Mouse (Mus musculus): ENCODE results near the gene Nlgn2. TPM values are rescaled to one million over a fixed set of nuclear protein-coding genes. Genes with fewer than 3 reads are reported as not detected.

Gene Nlgn2
- polyA plus RNA-seq, 1 experiment from 2014 or later: 2.6 TPM

- Histone ChIP-seq H3K9me3 (ENCODE audit: control insufficient read depth, low read length) (no peaks in the 10 kb centered on the region), H3K4me1 (ENCODE audit: control insufficient read depth in 2 of 2, insufficient read depth in 2 of 2, low read length in 2 of 2) (peaks cover 14 to 23% of the 10 kb centered on the region in 2 experiments), H3K9ac (ENCODE audit: low read length) (no peak overlapping the region), H3K4me2 (ENCODE audit: low read length) (no peak overlapping the region), H3K27ac (replicated peaks in 1 of 2; ENCODE audit: control insufficient read depth in 1 of 2, insufficient read depth in 1 of 2, low read depth in 2 of 2, low read length in 2 of 2) (peak overlapping the region; percentile 12 to 30; a peak in 2 of 4 replicates), H3K4me3 (ENCODE audit: control insufficient read depth in 1 of 2, insufficient read depth in 1 of 2, low read depth in 1 of 2, low read length in 2 of 2) (no peak overlapping the region), H3K36me3 (ENCODE audit: control insufficient read depth, insufficient read depth, low read length) (peaks cover 42% of the 10 kb centered on the region), H3K27me3 (ENCODE audit: control insufficient read depth, insufficient read depth, low read length) (no peaks in the 10 kb centered on the region)
- no peak for ATAC-seq (ENCODE audit: insufficient number of reproducible peaks, insufficient read depth, low FRiP score, low read depth)
- 73% methylated on average over 9 of the region's 9 CpGs for WGBS
These were observed 11.5 kb upstream of the Nlgn2 start for GRCm38 (mm10) chr11:69849128-69849527.

GRCm38 (mm10) chr11:69848021-69848420 is 10.4 kb upstream of the Nlgn2 start:
- H3K9ac ChIP-seq (ENCODE audit: low read length): no peak overlapping the region
- H3K4me3 ChIP-seq (ENCODE audit: control insufficient read depth in 1 of 2, insufficient read depth in 1 of 2, low read depth in 1 of 2, low read length in 2 of 2): peak overlapping the region in 1 of 2 experiments; percentile 84; a peak in 1 of 4 replicates

GRCm38 (mm10) chr11:69846738-69847688 is 9.4 kb upstream of the Nlgn2 start:
- Histone ChIP-seq H3K4me2 (ENCODE audit: low read length) (peak overlapping the region; percentile 89), H3K9me3 (ENCODE audit: control insufficient read depth, low read length) (no peaks in the 10 kb centered on the region), H3K9ac (ENCODE audit: low read length) (peak overlapping the region; percentile 95), H3K27ac (replicated peaks in 1 of 2; ENCODE audit: control insufficient read depth in 1 of 2, insufficient read depth in 1 of 2, low read depth in 2 of 2, low read length in 2 of 2) (peak overlapping the region; percentile 23 to 95; a peak in 3 of 4 replicates), H3K27me3 (ENCODE audit: control insufficient read depth, insufficient read depth, low read length) (no peaks in the 10 kb centered on the region), H3K4me3 (ENCODE audit: control insufficient read depth in 1 of 2, insufficient read depth in 1 of 2, low read depth in 1 of 2, low read length in 2 of 2) (peak overlapping the region; percentile 57 to 84), H3K4me1 (ENCODE audit: control insufficient read depth in 2 of 2, insufficient read depth in 2 of 2, low read length in 2 of 2) (peaks cover 14 to 19% of the 10 kb centered on the region in 2 experiments), H3K36me3 (ENCODE audit: control insufficient read depth, insufficient read depth, low read length) (peaks cover 42% of the 10 kb centered on the region)
- peak; percentile 24 for ATAC-seq (ENCODE audit: insufficient number of reproducible peaks, insufficient read depth, low FRiP score, low read depth)
- 11% methylated on average over 37 of the region's 37 CpGs for WGBS

More at GRCm38 (mm10) chr11:69848021-69848420, 10.4 kb upstream of the Nlgn2 start:
- Histone ChIP-seq H3K27me3 (ENCODE audit: control insufficient read depth, insufficient read depth, low read length) (no peaks in the 10 kb centered on the region), H3K4me2 (ENCODE audit: low read length) (peak overlapping the region; percentile 89), H3K27ac (replicated peaks in 1 of 2; ENCODE audit: control insufficient read depth in 1 of 2, insufficient read depth in 1 of 2, low read depth in 2 of 2, low read length in 2 of 2) (no peak overlapping the region), H3K9me3 (ENCODE audit: control insufficient read depth, low read length) (no peaks in the 10 kb centered on the region), H3K36me3 (ENCODE audit: control insufficient read depth, insufficient read depth, low read length) (peaks cover 42% of the 10 kb centered on the region), H3K4me1 (ENCODE audit: control insufficient read depth in 2 of 2, insufficient read depth in 2 of 2, low read length in 2 of 2) (peaks cover 14 to 19% of the 10 kb centered on the region in 2 experiments)
- no peak for ATAC-seq (ENCODE audit: insufficient number of reproducible peaks, insufficient read depth, low FRiP score, low read depth)
- 94% methylated on average over 6 of the region's 6 CpGs for WGBS

GRCm38 (mm10) chr11:69846198-69846680 is 8.7 kb upstream of the Nlgn2 start, which contains the start of gene Plscr3:
TSS of gene Plscr3 (plus strand) at chr11:69846376.
- H3K4me2 ChIP-seq (ENCODE audit: low read length): peak within 1 kb of the TSS; percentile 89
- H3K36me3 ChIP-seq (ENCODE audit: control insufficient read depth, insufficient read depth, low read length): peaks cover 35% of the 10 kb centered on the region
- H3K27ac ChIP-seq (replicated peaks in 1 of 2; ENCODE audit: control insufficient read depth in 1 of 2, insufficient read depth in 1 of 2, low read depth in 2 of 2, low read length in 2 of 2): peak within 1 kb of the TSS; percentile 87 to 95
- peak within 1 kb of the TSS; percentile 57 to 84 for H3K4me3 ChIP-seq (ENCODE audit: control insufficient read depth in 1 of 2, insufficient read depth in 1 of 2, low read depth in 1 of 2, low read length in 2 of 2)
- H3K9me3 ChIP-seq (ENCODE audit: control insufficient read depth, low read length): no peaks in the 10 kb centered on the region
- peaks cover 14 to 19% of the 10 kb centered on the region in 2 experiments for H3K4me1 ChIP-seq (ENCODE audit: control insufficient read depth in 2 of 2, insufficient read depth in 2 of 2, low read length in 2 of 2)
- peak within 1 kb of the TSS; percentile 95 for H3K9ac ChIP-seq (ENCODE audit: low read length)
- H3K27me3 ChIP-seq (ENCODE audit: control insufficient read depth, insufficient read depth, low read length): no peaks in the 10 kb centered on the region
- peak; percentile 92 for ATAC-seq (ENCODE audit: insufficient number of reproducible peaks, insufficient read depth, low FRiP score, low read depth)
- WGBS: under 1% methylated on average over 37 of the region's 38 CpGs

- peaks cover 33% of the 10 kb centered on the region for H3K27me3 ChIP-seq (ENCODE audit: control insufficient read depth, insufficient read depth, low read length)
- H3K9me3 ChIP-seq (ENCODE audit: control insufficient read depth, low read length): no peaks in the 10 kb centered on the region
- H3K4me3 ChIP-seq (ENCODE audit: control insufficient read depth in 1 of 2, insufficient read depth in 1 of 2, low read depth in 1 of 2, low read length in 2 of 2): peak overlapping the region; percentile 67 to 73
- no peaks in the 10 kb centered on the region for H3K36me3 ChIP-seq (ENCODE audit: control insufficient read depth, insufficient read depth, low read length)
- peak overlapping the region; percentile 79 for H3K9ac ChIP-seq (ENCODE audit: low read length)
- ATAC-seq (ENCODE audit: insufficient number of reproducible peaks, insufficient read depth, low FRiP score, low read depth): no peak
- peaks cover 3 to 20% of the 10 kb centered on the region in 2 experiments; a peak in 3 of 4 replicates for H3K4me1 ChIP-seq (ENCODE audit: control insufficient read depth in 2 of 2, insufficient read depth in 2 of 2, low read length in 2 of 2)
- peak overlapping the region; percentile 89 for H3K4me2 ChIP-seq (ENCODE audit: low read length)
- WGBS: under 1% methylated on average over 7 of the region's 7 CpGs
- H3K27ac ChIP-seq (replicated peaks in 1 of 2; ENCODE audit: control insufficient read depth in 1 of 2, insufficient read depth in 1 of 2, low read depth in 2 of 2, low read length in 2 of 2): peak overlapping the region; percentile 67 to 83
These were observed 1.1 kb upstream of the Nlgn2 start for GRCm38 (mm10) chr11:69838714-69839104.

GRCm38 (mm10) chr11:69837952-69838713 is 549 bp upstream of the Nlgn2 start, which contains the start of gene Tmem256:
TSS of gene Tmem256 (plus strand) at chr11:69838514.
- peak within 1 kb of the TSS; percentile 67 to 73 for H3K4me3 ChIP-seq (ENCODE audit: control insufficient read depth in 1 of 2, insufficient read depth in 1 of 2, low read depth in 1 of 2, low read length in 2 of 2)
- H3K27me3 ChIP-seq (ENCODE audit: control insufficient read depth, insufficient read depth, low read length): peaks cover 39% of the 10 kb centered on the region
- H3K36me3 ChIP-seq (ENCODE audit: control insufficient read depth, insufficient read depth, low read length): no peaks in the 10 kb centered on the region
- peak within 1 kb of the TSS; percentile 79 for H3K9ac ChIP-seq (ENCODE audit: low read length)
- 0% methylated on average over 34 of the region's 34 CpGs for WGBS
- H3K4me1 ChIP-seq (ENCODE audit: control insufficient read depth in 2 of 2, insufficient read depth in 2 of 2, low read length in 2 of 2): peaks cover 3 to 24% of the 10 kb centered on the region in 2 experiments; a peak in 3 of 4 replicates
- H3K9me3 ChIP-seq (ENCODE audit: control insufficient read depth, low read length): no peaks in the 10 kb centered on the region
- peak within 1 kb of the TSS; percentile 89 for H3K4me2 ChIP-seq (ENCODE audit: low read length)
- H3K27ac ChIP-seq (replicated peaks in 1 of 2; ENCODE audit: control insufficient read depth in 1 of 2, insufficient read depth in 1 of 2, low read depth in 2 of 2, low read length in 2 of 2): peak within 1 kb of the TSS; percentile 67 to 83
- ATAC-seq (ENCODE audit: insufficient number of reproducible peaks, insufficient read depth, low FRiP score, low read depth): peak; percentile 93
